Mouse (Mus musculus): ENCODE results near the gene Zfp423. TPM values are rescaled to one million over a fixed set of nuclear protein-coding genes. Genes with fewer than 3 reads are reported as not detected.
A peak's percentile ranks its signal among the peaks of the same experiment; 100 is the strongest.

The Zfp423 gene
- polyA plus RNA-seq, 1 experiment from 2014 or later = 25.2 TPM

GRCm38 (mm10) chr8:87826013-87826660 lies 133.3 kb downstream of the Zfp423 start:
- no peaks in the 10 kb centered on the region for H3K27me3 ChIP-seq (ENCODE audit: poor library complexity, severe bottlenecking)
- peak overlapping the region; percentile 37; the same call in 1 of the 2 replicates for H3K27ac ChIP-seq
- H3K9me3 ChIP-seq = no peaks in the 10 kb centered on the region
- H3K4me1 ChIP-seq = peaks cover 89% of the 10 kb centered on the region
- WGBS = 92% methylated on average over 9 of the region's 9 CpGs
- H3K4me3 ChIP-seq = no peak overlapping the region
- H3K36me3 ChIP-seq (replicated peaks) = peaks cover 39% of the 10 kb centered on the region
- no peak for DNase-seq (ENCODE audit: extremely low spot score, low spot score)

GRCm38 (mm10) chr8:87823172-87823571 lies 136.2 kb downstream of the Zfp423 start:
- no peak for DNase-seq (ENCODE audit: extremely low spot score, low spot score)
- Histone ChIP-seq H3K9me3 (no peaks in the 10 kb centered on the region), H3K27me3 (ENCODE audit: poor library complexity, severe bottlenecking) (no peaks in the 10 kb centered on the region), H3K27ac (peak overlapping the region; percentile 85), H3K36me3 (replicated peaks) (peaks cover 43% of the 10 kb centered on the region), H3K4me3 (peak overlapping the region; percentile 29; the same call in 1 of the 2 replicates), H3K4me1 (peaks cover 71% of the 10 kb centered on the region)
- WGBS = 4% methylated on average over 7 of the region's 7 CpGs

GRCm38 (mm10) chr8:87822690-87823089 lies 136.7 kb downstream of the Zfp423 start:
- peaks cover 45% of the 10 kb centered on the region for H3K36me3 ChIP-seq (replicated peaks)
- H3K27me3 ChIP-seq (ENCODE audit: poor library complexity, severe bottlenecking) = no peaks in the 10 kb centered on the region
- WGBS = 7% methylated on average over 12 of the region's 12 CpGs
- peak; percentile 46 for DNase-seq (ENCODE audit: extremely low spot score, low spot score)
- peak overlapping the region; percentile 29 for H3K4me3 ChIP-seq
- peaks cover 69% of the 10 kb centered on the region for H3K4me1 ChIP-seq
- H3K27ac ChIP-seq = peak overlapping the region; percentile 85
- no peaks in the 10 kb centered on the region for H3K9me3 ChIP-seq

- WGBS = 46% methylated on average over 11 of the region's 11 CpGs
- Histone ChIP-seq H3K27me3 (ENCODE audit: poor library complexity, severe bottlenecking) (no peaks in the 10 kb centered on the region), H3K9me3 (no peaks in the 10 kb centered on the region), H3K36me3 (replicated peaks) (peaks cover 41% of the 10 kb centered on the region), H3K4me1 (peaks cover 64% of the 10 kb centered on the region), H3K27ac (peak overlapping the region; percentile 85), H3K4me3 (peak overlapping the region; percentile 29; the same call in 1 of the 2 replicates)
- DNase-seq (ENCODE audit: extremely low spot score, low spot score) = no peak
These were observed 137.2 kb downstream of the Zfp423 start for GRCm38 (mm10) chr8:87822175-87822574.

- Histone ChIP-seq H3K27ac (peak overlapping the region; percentile 85), H3K27me3 (ENCODE audit: poor library complexity, severe bottlenecking) (no peaks in the 10 kb centered on the region), H3K4me1 (peaks cover 65% of the 10 kb centered on the region), H3K4me3 (0 out of 2 replicates have a peak overlapping the region, but pooled peaks have one; percentile 29), H3K36me3 (replicated peaks) (peaks cover 37% of the 10 kb centered on the region), H3K9me3 (no peaks in the 10 kb centered on the region)
- DNase-seq (ENCODE audit: extremely low spot score, low spot score) = no peak
- 82% methylated on average over 2 of the region's 2 CpGs for WGBS
These were observed 137.7 kb downstream of the Zfp423 start for GRCm38 (mm10) chr8:87821655-87822054.

- Histone ChIP-seq H3K9me3 (no peaks in the 10 kb centered on the region), H3K27me3 (ENCODE audit: poor library complexity, severe bottlenecking) (no peaks in the 10 kb centered on the region), H3K27ac (no peak overlapping the region), H3K4me3 (no peak overlapping the region), H3K36me3 (replicated peaks) (peaks cover 22% of the 10 kb centered on the region), H3K4me1 (peaks cover 57% of the 10 kb centered on the region)
- no peak for DNase-seq (ENCODE audit: extremely low spot score, low spot score)
- 95% methylated on average over 3 of the region's 3 CpGs for WGBS
These were observed 140.1 kb downstream of the Zfp423 start for GRCm38 (mm10) chr8:87819263-87819662.

- DNase-seq (ENCODE audit: extremely low spot score, low spot score) = no peak
- Histone ChIP-seq H3K4me1 (peaks cover 49% of the 10 kb centered on the region), H3K27ac (0 out of 2 replicates have a peak overlapping the region, but pooled peaks have one; percentile 37), H3K36me3 (replicated peaks) (peaks cover 25% of the 10 kb centered on the region), H3K27me3 (ENCODE audit: poor library complexity, severe bottlenecking) (no peaks in the 10 kb centered on the region), H3K4me3 (no peak overlapping the region), H3K9me3 (no peaks in the 10 kb centered on the region)
- 95% methylated on average over 7 of the region's 7 CpGs for WGBS
These were observed 140.9 kb downstream of the Zfp423 start for GRCm38 (mm10) chr8:87818506-87818905.

- Histone ChIP-seq H3K4me3 (no peak overlapping the region), H3K36me3 (replicated peaks) (peaks cover 23% of the 10 kb centered on the region), H3K27ac (peak overlapping the region; percentile 44), H3K9me3 (no peaks in the 10 kb centered on the region), H3K27me3 (ENCODE audit: poor library complexity, severe bottlenecking) (no peaks in the 10 kb centered on the region), H3K4me1 (peaks cover 43% of the 10 kb centered on the region)
- no peak for DNase-seq (ENCODE audit: extremely low spot score, low spot score)
- 67% methylated on average over 5 of the region's 5 CpGs for WGBS
These were observed 143.3 kb downstream of the Zfp423 start for GRCm38 (mm10) chr8:87816141-87816540.

- Histone ChIP-seq H3K36me3 (replicated peaks) (peaks cover 17% of the 10 kb centered on the region; the same call in 1 of the 2 replicates), H3K27ac (no peak overlapping the region), H3K27me3 (ENCODE audit: poor library complexity, severe bottlenecking) (no peaks in the 10 kb centered on the region), H3K4me3 (no peak overlapping the region), H3K9me3 (no peaks in the 10 kb centered on the region), H3K4me1 (peaks cover 35% of the 10 kb centered on the region)
- no peak for DNase-seq (ENCODE audit: extremely low spot score, low spot score)
- 81% methylated on average over 12 of the region's 12 CpGs for WGBS
These were observed 146.7 kb downstream of the Zfp423 start for GRCm38 (mm10) chr8:87812661-87813060.

GRCm38 (mm10) chr8:87812069-87812449 lies 147.3 kb downstream of the Zfp423 start:
- Histone ChIP-seq H3K27ac (no peak overlapping the region), H3K36me3 (replicated peaks) (peaks cover 18% of the 10 kb centered on the region; the same call in 1 of the 2 replicates), H3K4me3 (no peak overlapping the region), H3K9me3 (no peaks in the 10 kb centered on the region), H3K27me3 (ENCODE audit: poor library complexity, severe bottlenecking) (no peaks in the 10 kb centered on the region), H3K4me1 (peaks cover 41% of the 10 kb centered on the region)
- no peak for DNase-seq (ENCODE audit: extremely low spot score, low spot score)
- 89% methylated on average over 2 of the region's 2 CpGs for WGBS

GRCm38 (mm10) chr8:87811399-87812068 lies 147.9 kb downstream of the Zfp423 start:
- no peak for DNase-seq (ENCODE audit: extremely low spot score, low spot score)
- WGBS = 82% methylated on average over 17 of the region's 17 CpGs
- Histone ChIP-seq H3K27me3 (ENCODE audit: poor library complexity, severe bottlenecking) (no peaks in the 10 kb centered on the region), H3K9me3 (no peaks in the 10 kb centered on the region), H3K36me3 (replicated peaks) (peaks cover 18% of the 10 kb centered on the region; the same call in 1 of the 2 replicates), H3K4me3 (no peak overlapping the region), H3K4me1 (peaks cover 44% of the 10 kb centered on the region), H3K27ac (no peak overlapping the region)

GRCm38 (mm10) chr8:87810771-87811170 lies 148.6 kb downstream of the Zfp423 start:
- Histone ChIP-seq H3K4me3 (no peak overlapping the region), H3K27ac (no peak overlapping the region), H3K36me3 (replicated peaks) (peaks cover 18% of the 10 kb centered on the region; the same call in 1 of the 2 replicates), H3K9me3 (no peaks in the 10 kb centered on the region), H3K4me1 (peaks cover 44% of the 10 kb centered on the region), H3K27me3 (ENCODE audit: poor library complexity, severe bottlenecking) (no peaks in the 10 kb centered on the region)
- no peak for DNase-seq (ENCODE audit: extremely low spot score, low spot score)
- WGBS = 90% methylated on average over 6 of the region's 6 CpGs

GRCm38 (mm10) chr8:87804327-87804900 lies 155.0 kb downstream of the Zfp423 start:
- no peaks in the 10 kb centered on the region for H3K9me3 ChIP-seq
- 61% methylated on average over 11 of the region's 11 CpGs for WGBS
- H3K4me1 ChIP-seq = peaks cover 72% of the 10 kb centered on the region
- no peaks in the 10 kb centered on the region for H3K27me3 ChIP-seq (ENCODE audit: poor library complexity, severe bottlenecking)
- H3K27ac ChIP-seq = peak overlapping the region; percentile 75
- DNase-seq (ENCODE audit: extremely low spot score, low spot score) = no peak
- H3K4me3 ChIP-seq = no peak overlapping the region
- 0 out of 2 replicates have a peak, but pooled peaks cover 13% of the 10 kb centered on the region for H3K36me3 ChIP-seq (replicated peaks)

Measured in forebrain, embryonic 10.5 days (tissue).